Mouse (Mus musculus) heart, embryonic 11.5 days (tissue): ENCODE results near the gene Nppc. TPM values are rescaled to one million over a fixed set of nuclear protein-coding genes. Genes with fewer than 3 reads are reported as not detected.
A peak's percentile ranks its signal among the peaks of the same experiment; 100 is the strongest.

ENCODE experiments used
- ATAC-seq: fragments of 200-750 bp; cut with Nextera tagmentation; replicated peaks from 2 replicates; pipeline ENCODE4 v1.8.0; 2017; ENCODE audit warnings: moderate library complexity; ENCODE audit not compliant: insufficient number of reproducible peaks, low FRiP score, low TSS enrichment
- H3K27ac ChIP-seq: fragments of 300-500 bp; sonication (generic); 2 replicates; pipeline ENCODE4 v1.5.1; 2014; ENCODE audit warnings: mild to moderate bottlenecking, low read depth, low read length
- H3K27me3 ChIP-seq: fragments of 300-500 bp; sonication (generic); 2 replicates; pipeline ENCODE4 v1.6.1; 2014; ENCODE audit warnings: mild to moderate bottlenecking, low read length, mixed read lengths; ENCODE audit not compliant: control insufficient read depth, insufficient read depth
- H3K36me3 ChIP-seq: fragments of 300-500 bp; sonication (generic); 2 replicates; pipeline ENCODE4 v1.6.1; 2014; ENCODE audit warnings: mild to moderate bottlenecking, low read length, moderate library complexity, mixed read lengths; ENCODE audit not compliant: control insufficient read depth, insufficient read depth
- H3K4me1 ChIP-seq: fragments of 300-500 bp; sonication (generic); 2 replicates; pipeline ENCODE4 v1.6.1; 2014; ENCODE audit warnings: low read length; ENCODE audit not compliant: control insufficient read depth, insufficient read depth
- H3K4me2 ChIP-seq: fragments of 300-500 bp; sonication (generic); 2 replicates; pipeline ENCODE4 v1.6.1; 2014; ENCODE audit warnings: mild to moderate bottlenecking, moderate library complexity
- H3K4me3 ChIP-seq: fragments of 300-500 bp; sonication (generic); 2 replicates; pipeline ENCODE4 v1.5.1; 2014; ENCODE audit warnings: low read depth, low read length
- H3K9ac ChIP-seq: fragments of 300-500 bp; sonication (generic); 2 replicates; pipeline ENCODE4 v1.6.1; 2014; ENCODE audit warnings: mild to moderate bottlenecking, low read depth, low read length, moderate library complexity
- H3K9me3 ChIP-seq: fragments of 300-500 bp; sonication (generic); replicated peaks from 2 replicates; pipeline ENCODE4 v1.6.1; 2016; ENCODE audit warnings: low read length; ENCODE audit not compliant: control insufficient read depth
- WGBS: fragments of 180-500 bp; shearing (Covaris S2); extraction: QIAGEN DNeasy Blood & Tissue Kit; methylation state at CpG from one replicate; pipeline ENCODE4 v1.1.7; 2014; ENCODE audit not compliant: insufficient replicate concordance; 5-methylcytosine and 5-hydroxymethylcytosine counted together
- polyA plus RNA-seq: library from polyadenylated mRNA; unstranded; fragments of >200 nt; fragmentation: Nextera tagmentation; extraction: Ambion mirVana; gene quantifications from 2 replicates; pipeline ENCODE4 v1.2.1, GENCODE M21; 2014

Gene Nppc
- polyA plus RNA-seq, 1 experiment from 2014 or later, result 0.30 TPM

DNA sequence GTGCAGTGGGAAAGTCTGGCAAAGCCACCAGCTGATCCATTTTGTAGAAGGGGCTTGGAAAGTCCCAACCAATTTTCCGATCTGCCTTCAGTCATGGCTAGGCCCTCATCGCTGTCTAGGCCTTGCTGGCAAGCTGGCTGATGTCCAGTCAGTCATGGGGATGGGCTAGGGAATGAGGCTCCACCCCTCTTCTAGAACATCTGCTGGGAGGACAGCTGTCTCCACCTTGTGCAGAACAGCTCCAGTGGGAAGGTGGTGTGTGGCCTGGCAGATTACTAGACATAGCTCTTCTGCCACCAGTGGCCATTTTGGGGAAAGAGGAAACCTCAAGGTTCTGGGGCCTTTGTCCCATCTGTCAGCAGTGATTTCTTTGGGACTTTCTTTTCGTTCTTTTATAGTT, 7.3 kb upstream of the Nppc start:
- Histone ChIP-seq H3K27ac (no peak overlapping the region), H3K4me2 (no peak overlapping the region), H3K36me3 (no peaks in the 10 kb centered on the region), H3K9me3 (no peaks in the 10 kb centered on the region), H3K9ac (no peak overlapping the region), H3K4me3 (no peak overlapping the region), H3K27me3 (peaks cover 3% of the 10 kb centered on the region; the same call in 1 of the 2 replicates), H3K4me1 (no peaks in the 10 kb centered on the region)
- 74% methylated on average over 3 of the region's 3 CpGs for WGBS
- ATAC-seq, result no peak

DNA sequence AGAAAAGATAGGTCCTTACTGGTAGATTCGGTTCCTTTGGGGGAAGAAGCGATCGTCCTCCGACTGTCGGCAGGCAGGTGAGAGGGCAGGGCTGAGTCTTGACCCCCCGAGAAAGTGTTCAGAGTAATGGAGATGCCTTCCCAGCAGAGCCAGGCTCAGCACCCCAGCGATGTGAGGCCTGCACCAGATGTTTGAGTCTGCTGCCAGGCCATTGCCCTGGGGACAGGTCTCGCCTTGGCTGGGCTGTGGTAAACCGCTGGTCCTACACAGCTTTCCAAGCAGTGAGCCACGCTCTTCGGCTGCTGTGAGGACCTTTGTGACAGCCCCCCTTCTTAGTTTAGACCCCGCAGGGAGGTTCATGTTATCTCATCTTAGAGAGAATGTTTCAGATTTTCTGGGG, 4.8 kb upstream of the Nppc start:
- Histone ChIP-seq H3K9ac (no peak overlapping the region), H3K27me3 (peaks cover 19% of the 10 kb centered on the region), H3K9me3 (no peaks in the 10 kb centered on the region), H3K27ac (no peak overlapping the region), H3K4me1 (no peaks in the 10 kb centered on the region; the same call in 1 of the 2 replicates), H3K4me2 (no peak overlapping the region), H3K4me3 (no peak overlapping the region), H3K36me3 (no peaks in the 10 kb centered on the region)
- ATAC-seq, result no peak
- 81% methylated on average over 12 of the region's 12 CpGs for WGBS

DNA sequence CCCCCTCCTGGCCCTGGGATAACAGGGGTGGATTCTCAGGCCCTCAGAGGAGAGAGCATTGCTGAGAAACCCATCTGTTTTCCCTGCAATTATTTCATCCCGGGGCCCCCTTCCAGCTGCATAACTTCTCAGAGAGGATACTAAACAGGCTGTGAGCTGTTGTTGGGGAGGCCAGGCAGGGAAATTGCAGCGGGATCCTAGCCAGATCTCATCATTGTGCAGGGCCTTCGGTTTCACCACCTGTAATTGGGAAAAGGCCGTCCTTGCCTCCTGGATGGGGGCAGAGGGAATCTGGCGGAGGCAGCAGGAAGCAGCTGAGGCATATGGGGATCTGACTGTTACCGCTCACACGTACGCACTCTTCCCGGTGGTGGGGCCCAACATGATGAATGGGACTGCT, 4.0 kb upstream of the Nppc start:
- WGBS, result 61% methylated on average over 9 of the region's 9 CpGs
- ATAC-seq, result no peak

DNA sequence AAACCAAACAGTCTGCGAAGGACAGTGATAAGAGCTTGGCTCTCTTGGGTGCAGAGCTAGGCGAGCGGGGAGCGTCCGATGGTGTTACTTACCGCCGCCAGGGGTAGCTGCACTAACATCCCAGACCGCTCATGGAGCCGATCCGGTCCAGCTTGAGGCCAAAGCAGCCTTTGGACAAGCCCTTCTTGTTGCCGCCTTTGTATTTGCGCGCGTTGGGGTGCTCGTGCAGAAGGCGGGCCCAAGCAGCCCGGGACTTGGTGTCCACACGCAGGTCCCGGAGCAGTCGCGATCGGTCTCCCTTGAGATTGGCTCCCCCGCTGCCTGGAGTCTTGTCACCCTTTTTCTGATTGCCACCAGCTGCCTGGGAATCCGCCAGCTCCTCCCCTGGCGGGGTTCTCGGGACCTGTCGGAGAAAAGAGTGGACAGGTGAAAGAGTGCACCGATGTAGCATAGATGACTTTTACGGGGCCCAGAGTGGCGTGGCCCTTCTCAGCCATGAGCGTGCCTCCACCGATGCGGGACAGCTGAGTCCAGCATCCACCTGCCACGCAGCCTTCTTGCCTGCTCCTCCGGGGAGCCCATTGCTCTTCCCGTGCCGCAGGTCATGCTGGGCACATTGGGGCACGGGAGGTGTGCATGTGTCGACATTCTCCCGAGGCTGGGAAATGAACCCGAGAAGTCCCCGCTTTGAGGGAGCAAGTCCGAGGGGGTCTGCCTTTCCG, 658 bp downstream of the Nppc start:
- no peaks in the 10 kb centered on the region for H3K36me3 ChIP-seq
- H3K4me1 ChIP-seq, result peaks cover 3% of the 10 kb centered on the region; the same call in 1 of the 2 replicates
- H3K27ac ChIP-seq, result no peak overlapping the region
- no peaks in the 10 kb centered on the region for H3K9me3 ChIP-seq
- peaks cover 52% of the 10 kb centered on the region for H3K27me3 ChIP-seq
- peak; percentile 54; the same call in 1 of the 2 replicates for ATAC-seq
- peak overlapping the region; percentile 47 for H3K4me3 ChIP-seq
- 1% methylated on average over 44 of the region's 44 CpGs for WGBS
- H3K4me2 ChIP-seq, result peak overlapping the region; percentile 86
- peak overlapping the region; percentile 58; the same call in 1 of the 2 replicates for H3K9ac ChIP-seq

More for the DNA sequence above, 4.0 kb upstream of the Nppc start:
- peaks cover 3% of the 10 kb centered on the region; the same call in 1 of the 2 replicates for H3K4me1 ChIP-seq
- H3K4me3 ChIP-seq, result no peak overlapping the region
- no peak overlapping the region for H3K9ac ChIP-seq
- no peaks in the 10 kb centered on the region for H3K9me3 ChIP-seq
- peaks cover 25% of the 10 kb centered on the region for H3K27me3 ChIP-seq
- H3K36me3 ChIP-seq, result no peaks in the 10 kb centered on the region
- H3K4me2 ChIP-seq, result no peak overlapping the region
- no peak overlapping the region for H3K27ac ChIP-seq

DNA sequence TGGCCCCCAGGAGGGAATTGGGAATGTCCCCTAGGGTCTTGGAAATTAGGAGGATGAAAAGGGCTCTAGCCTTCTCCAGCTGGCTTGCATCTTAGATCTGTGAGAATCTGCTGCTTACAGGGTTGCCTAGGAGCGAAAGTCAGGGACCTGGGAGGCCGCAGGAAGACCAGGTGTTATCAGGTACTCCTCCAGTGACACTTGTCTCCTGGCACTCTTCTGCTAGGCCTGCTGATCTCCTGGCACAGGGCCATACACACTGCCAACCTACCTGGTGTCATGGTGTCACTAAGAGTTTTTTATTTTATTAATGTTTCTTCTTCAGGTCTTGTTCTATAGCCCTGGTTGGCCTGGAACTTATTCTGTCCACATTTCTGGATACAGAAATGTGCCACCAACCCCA, 5.3 kb downstream of the Nppc start:
- H3K27me3 ChIP-seq, result peaks cover 37% of the 10 kb centered on the region
- H3K36me3 ChIP-seq, result no peaks in the 10 kb centered on the region

DNA sequence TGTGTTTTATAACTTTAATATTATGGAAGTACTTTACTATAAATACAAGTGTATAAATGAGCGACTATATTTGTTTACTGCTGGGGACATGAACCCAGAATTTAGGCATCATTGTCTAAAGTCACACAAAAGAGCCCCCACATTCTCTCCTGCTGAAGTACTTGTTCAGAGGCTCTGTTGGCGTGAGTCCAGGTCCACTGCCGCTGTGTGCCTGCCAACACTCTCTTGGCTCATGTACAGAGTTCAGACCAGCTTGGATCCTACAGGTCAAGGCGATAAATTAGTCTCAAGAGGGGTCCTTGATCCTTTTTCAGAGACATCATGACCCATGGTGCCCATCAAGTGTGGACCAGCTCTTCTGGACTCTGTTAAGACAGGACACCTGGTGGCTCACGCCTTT, 13.3 kb downstream of the Nppc start:
- 78% methylated on average over 5 of the region's 5 CpGs for WGBS
- H3K27me3 ChIP-seq, result no peaks in the 10 kb centered on the region; the same call in 1 of the 2 replicates
- no peak overlapping the region for H3K9ac ChIP-seq
- H3K9me3 ChIP-seq, result no peaks in the 10 kb centered on the region
- H3K36me3 ChIP-seq, result no peaks in the 10 kb centered on the region
- H3K27ac ChIP-seq, result no peak overlapping the region
- H3K4me2 ChIP-seq, result no peak overlapping the region
- H3K4me3 ChIP-seq, result no peak overlapping the region
- no peaks in the 10 kb centered on the region for H3K4me1 ChIP-seq
- ATAC-seq, result no peak

More for the DNA sequence above, 5.3 kb downstream of the Nppc start:
- no peaks in the 10 kb centered on the region for H3K9me3 ChIP-seq
- no peak overlapping the region for H3K4me3 ChIP-seq
- WGBS, result 41% methylated on average over 2 of the region's 2 CpGs
- no peak overlapping the region for H3K4me2 ChIP-seq
- no peak for ATAC-seq
- H3K27ac ChIP-seq, result no peak overlapping the region
- no peak overlapping the region for H3K9ac ChIP-seq
- peaks cover 3% of the 10 kb centered on the region; the same call in 1 of the 2 replicates for H3K4me1 ChIP-seq

DNA sequence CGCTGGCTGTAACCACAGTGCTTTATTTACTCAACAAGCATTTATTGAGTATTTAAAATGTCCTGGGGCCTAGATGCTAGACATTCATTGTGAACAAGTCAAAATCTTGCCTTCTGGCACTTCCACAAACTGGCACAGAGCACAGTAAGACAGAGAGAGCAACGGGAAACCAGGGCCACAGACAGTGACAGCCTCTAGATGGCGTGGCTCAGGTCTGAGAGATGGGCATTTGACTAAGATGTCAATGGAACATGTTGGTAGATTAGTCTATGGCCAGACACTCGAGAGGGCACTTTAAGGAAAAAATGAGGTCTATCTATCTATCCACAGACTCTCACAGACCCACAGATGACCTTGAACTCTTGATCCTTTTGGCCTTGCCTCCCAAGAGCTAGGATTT, 17.7 kb downstream of the Nppc start:
- no peaks in the 10 kb centered on the region for H3K4me1 ChIP-seq
- no peak for ATAC-seq
- no peaks in the 10 kb centered on the region for H3K9me3 ChIP-seq
- H3K36me3 ChIP-seq, result no peaks in the 10 kb centered on the region
- H3K4me2 ChIP-seq, result no peak overlapping the region
- whole genome bisulfite sequencing, result 56% methylated on average over 4 of the region's 4 CpGs
- H3K27ac ChIP-seq, result no peak overlapping the region
- H3K27me3 ChIP-seq, result 0 out of 2 replicates have a peak, but pooled peaks cover 2% of the 10 kb centered on the region
- H3K4me3 ChIP-seq, result no peak overlapping the region
- H3K9ac ChIP-seq, result no peak overlapping the region

DNA sequence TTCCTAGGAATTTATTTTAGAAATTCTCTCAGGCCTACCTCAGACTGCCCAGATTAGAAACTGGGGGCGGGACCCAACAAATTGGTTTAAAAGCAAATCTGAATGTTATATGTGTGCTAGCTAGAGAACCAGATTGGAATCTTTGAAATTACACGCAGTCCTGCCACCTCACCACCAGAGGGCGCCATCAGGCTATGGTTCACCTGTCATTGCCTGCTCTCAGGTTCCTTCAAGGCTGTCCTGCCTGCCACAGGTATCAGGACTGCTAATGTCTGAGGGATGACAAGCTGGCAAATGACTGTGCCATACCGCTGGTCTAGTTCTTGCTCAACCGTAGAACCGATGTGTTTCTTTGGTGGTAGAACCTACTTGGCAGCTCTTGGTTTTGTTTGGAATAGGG, 20.1 kb downstream of the Nppc start:
- no peak overlapping the region for H3K4me3 ChIP-seq
- ATAC-seq, result no peak
- H3K4me1 ChIP-seq, result no peaks in the 10 kb centered on the region
- no peak overlapping the region for H3K27ac ChIP-seq
- H3K9me3 ChIP-seq, result no peaks in the 10 kb centered on the region
- no peak overlapping the region for H3K9ac ChIP-seq
- no peak overlapping the region for H3K4me2 ChIP-seq
- H3K27me3 ChIP-seq, result 0 out of 2 replicates have a peak, but pooled peaks cover 2% of the 10 kb centered on the region
- no peaks in the 10 kb centered on the region for H3K36me3 ChIP-seq
- WGBS, result 19% methylated on average over 6 of the region's 6 CpGs

DNA sequence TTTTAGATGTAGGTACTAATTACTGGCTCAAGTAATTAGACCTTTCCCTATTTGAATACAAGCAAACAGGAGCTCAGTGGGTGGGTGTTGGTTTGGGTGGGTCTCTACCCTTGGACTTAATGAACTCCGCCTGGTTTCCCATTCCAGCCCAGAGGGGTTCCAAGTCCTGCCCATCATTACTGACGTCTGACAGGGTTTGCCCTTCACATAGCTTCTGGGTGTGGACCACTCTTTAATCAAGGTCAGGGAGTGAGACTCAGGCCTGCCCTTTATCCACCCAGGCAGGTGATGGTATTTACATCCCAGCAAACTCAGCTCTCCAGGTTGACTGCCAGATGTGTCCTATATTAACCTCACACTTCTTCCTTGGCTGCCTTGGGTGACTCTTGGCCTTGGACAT, 22.9 kb downstream of the Nppc start:
- H3K9ac ChIP-seq, result no peak overlapping the region
- H3K4me3 ChIP-seq, result no peak overlapping the region
- H3K27ac ChIP-seq, result no peak overlapping the region
- ATAC-seq, result no peak
- H3K4me2 ChIP-seq, result no peak overlapping the region
- H3K9me3 ChIP-seq, result no peaks in the 10 kb centered on the region
- 46% methylated on average over 2 of the region's 2 CpGs for WGBS
- H3K4me1 ChIP-seq, result no peaks in the 10 kb centered on the region
- no peaks in the 10 kb centered on the region for H3K36me3 ChIP-seq
- 0 out of 2 replicates have a peak, but pooled peaks cover 2% of the 10 kb centered on the region for H3K27me3 ChIP-seq
